Mouse (Mus musculus): Measurements from ENCODE around the gene Serpina12. TPM values are rescaled to one million over a fixed set of nuclear protein-coding genes. Genes with fewer than 3 reads are reported as not detected.
A peak's percentile ranks its signal among the peaks of the same experiment; 100 is the strongest.

Serpina12 gene
- polyA plus RNA-seq (2015; fragmentation: Nextera tagmentation; extraction: Ambion mirVana): 0.31 and 1.4 TPM in 2 replicates

GRCm38 (mm10) chr12:104044343-104044742, at the start of gene Serpina12:
Gene Serpina12 (minus strand): TSS chr12:104044443.
- no peak within 1 kb of the TSS for H3K4me2 ChIP-seq
- no peak within 1 kb of the TSS for H3K27ac ChIP-seq
- no peaks in the 10 kb centered on the region for H3K27me3 ChIP-seq
- WGBS: 88% methylated on average over 7 of the region's 7 CpGs
- H3K9me3 ChIP-seq: no peaks in the 10 kb centered on the region
- no peaks in the 10 kb centered on the region for H3K4me1 ChIP-seq
- no peaks in the 10 kb centered on the region for H3K36me3 ChIP-seq
- H3K4me3 ChIP-seq: no peak within 1 kb of the TSS
- H3K9ac ChIP-seq: no peak within 1 kb of the TSS
- no peak for ATAC-seq (ENCODE audit: insufficient number of reproducible peaks, low FRiP score, low TSS enrichment, low read depth)

DNA sequence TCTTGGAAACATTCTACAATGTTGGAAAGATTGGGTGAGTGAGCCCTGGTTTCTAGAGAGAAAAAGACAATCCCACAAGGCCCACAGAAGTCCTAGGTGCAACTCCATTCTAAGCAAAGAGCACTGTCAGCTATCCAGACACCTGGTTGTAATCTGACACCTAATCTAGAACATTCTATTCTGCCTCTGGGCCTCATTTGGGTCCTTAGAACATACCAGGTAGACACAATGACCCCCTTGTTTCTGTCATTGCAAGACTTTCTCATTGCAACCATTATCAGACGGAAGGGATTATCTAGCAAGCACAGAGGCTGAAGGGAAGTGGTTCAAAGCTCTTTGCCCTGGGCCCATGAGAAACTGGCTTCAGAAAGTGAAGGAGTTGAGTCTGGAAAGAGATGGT, 47.1 kb upstream of the Serpina12 start:
- Histone ChIP-seq H3K36me3 (no peaks in the 10 kb centered on the region), H3K27ac (no peak overlapping the region), H3K4me2 (no peak overlapping the region), H3K9ac (no peak overlapping the region), H3K4me3 (no peak overlapping the region), H3K4me1 (no peaks in the 10 kb centered on the region), H3K9me3 (no peaks in the 10 kb centered on the region), H3K27me3 (no peaks in the 10 kb centered on the region)
- no peak for ATAC-seq (ENCODE audit: insufficient number of reproducible peaks, low FRiP score, low TSS enrichment, low read depth)
- 77% methylated on average over 1 of the region's 1 CpGs for WGBS

- ATAC-seq (ENCODE audit: insufficient number of reproducible peaks, low FRiP score, low TSS enrichment, low read depth): no peak
- Histone ChIP-seq H3K4me2 (no peak overlapping the region), H3K9me3 (no peaks in the 10 kb centered on the region)
These were observed 45.9 kb upstream of the Serpina12 start for GRCm38 (mm10) chr12:104090119-104090518.

GRCm38 (mm10) chr12:104072286-104072685, 28.0 kb upstream of the Serpina12 start:
- H3K4me1 ChIP-seq: no peaks in the 10 kb centered on the region
- H3K27me3 ChIP-seq: 0 out of 2 replicates have a peak, but pooled peaks cover 4% of the 10 kb centered on the region
- H3K27ac ChIP-seq: no peak overlapping the region
- no peaks in the 10 kb centered on the region for H3K36me3 ChIP-seq
- no peak overlapping the region for H3K4me3 ChIP-seq
- 53% methylated on average over 5 of the region's 5 CpGs for WGBS
- no peak for ATAC-seq (ENCODE audit: insufficient number of reproducible peaks, low FRiP score, low TSS enrichment, low read depth)
- no peak overlapping the region for H3K4me2 ChIP-seq
- H3K9me3 ChIP-seq: no peaks in the 10 kb centered on the region
- H3K9ac ChIP-seq: no peak overlapping the region

More at GRCm38 (mm10) chr12:104090119-104090518, 45.9 kb upstream of the Serpina12 start:
- Histone ChIP-seq H3K27ac (no peak overlapping the region), H3K4me1 (no peaks in the 10 kb centered on the region), H3K27me3 (no peaks in the 10 kb centered on the region), H3K4me3 (no peak overlapping the region), H3K9ac (no peak overlapping the region), H3K36me3 (no peaks in the 10 kb centered on the region)
- WGBS: 74% methylated on average over 2 of the region's 2 CpGs

GRCm38 (mm10) chr12:104071708-104072107, 27.5 kb upstream of the Serpina12 start:
- H3K9ac ChIP-seq: no peak overlapping the region
- 48% methylated on average over 1 of the region's 1 CpGs for WGBS

GRCm38 (mm10) chr12:104069620-104070019, 25.4 kb upstream of the Serpina12 start:
- WGBS: 4% methylated on average over 2 of the region's 2 CpGs
- Histone ChIP-seq H3K36me3 (no peaks in the 10 kb centered on the region), H3K9ac (no peak overlapping the region), H3K27ac (no peak overlapping the region), H3K27me3 (no peaks in the 10 kb centered on the region), H3K4me2 (no peak overlapping the region), H3K9me3 (no peaks in the 10 kb centered on the region), H3K4me3 (no peak overlapping the region), H3K4me1 (no peaks in the 10 kb centered on the region)
- ATAC-seq (ENCODE audit: insufficient number of reproducible peaks, low FRiP score, low TSS enrichment, low read depth): no peak

More at GRCm38 (mm10) chr12:104071708-104072107, 27.5 kb upstream of the Serpina12 start:
- ATAC-seq (ENCODE audit: insufficient number of reproducible peaks, low FRiP score, low TSS enrichment, low read depth): no peak
- Histone ChIP-seq H3K27me3 (0 out of 2 replicates have a peak, but pooled peaks cover 4% of the 10 kb centered on the region), H3K4me2 (no peak overlapping the region), H3K36me3 (no peaks in the 10 kb centered on the region), H3K27ac (no peak overlapping the region), H3K4me3 (no peak overlapping the region), H3K4me1 (no peaks in the 10 kb centered on the region), H3K9me3 (no peaks in the 10 kb centered on the region)

GRCm38 (mm10) chr12:104067549-104067948, 23.3 kb upstream of the Serpina12 start:
- ATAC-seq (ENCODE audit: insufficient number of reproducible peaks, low FRiP score, low TSS enrichment, low read depth): no peak
- H3K4me1 ChIP-seq: no peaks in the 10 kb centered on the region
- peak overlapping the region; percentile 14; the same call in 1 of the 2 replicates for H3K4me2 ChIP-seq
- 21% methylated on average over 4 of the region's 4 CpGs for WGBS
- H3K27me3 ChIP-seq: no peaks in the 10 kb centered on the region
- H3K4me3 ChIP-seq: peak overlapping the region; percentile 20
- H3K9ac ChIP-seq: no peak overlapping the region
- H3K36me3 ChIP-seq: no peaks in the 10 kb centered on the region
- H3K9me3 ChIP-seq: no peaks in the 10 kb centered on the region
- no peak overlapping the region for H3K27ac ChIP-seq

GRCm38 (mm10) chr12:104066241-104066640, 22.0 kb upstream of the Serpina12 start:
- Histone ChIP-seq H3K36me3 (no peaks in the 10 kb centered on the region), H3K4me2 (no peak overlapping the region), H3K4me3 (no peak overlapping the region), H3K9me3 (no peaks in the 10 kb centered on the region), H3K9ac (no peak overlapping the region), H3K4me1 (no peaks in the 10 kb centered on the region), H3K27ac (no peak overlapping the region), H3K27me3 (no peaks in the 10 kb centered on the region)
- 31% methylated on average over 8 of the region's 8 CpGs for WGBS
- ATAC-seq (ENCODE audit: insufficient number of reproducible peaks, low FRiP score, low TSS enrichment, low read depth): no peak

DNA sequence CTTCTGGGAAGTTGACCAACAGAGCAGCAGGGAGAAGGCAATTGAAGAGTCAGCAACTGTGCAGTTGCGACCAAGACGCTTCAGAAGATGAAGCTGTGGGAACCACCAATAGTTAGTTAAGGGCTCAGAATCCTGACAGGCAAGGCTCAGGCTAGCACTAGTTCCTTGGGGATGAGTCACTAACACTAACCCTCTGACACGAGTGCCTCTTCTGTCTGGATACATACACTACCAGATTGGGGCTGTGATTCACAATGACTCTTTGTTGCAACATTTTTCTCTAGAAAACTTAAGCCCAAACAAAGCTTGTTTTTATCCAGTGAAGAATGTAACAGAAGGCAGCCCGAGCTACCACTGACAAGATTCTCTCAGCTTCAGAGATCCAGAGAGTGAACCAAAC, 20.8 kb upstream of the Serpina12 start:
- Histone ChIP-seq H3K9ac (no peak overlapping the region), H3K4me1 (no peaks in the 10 kb centered on the region), H3K27ac (no peak overlapping the region), H3K36me3 (no peaks in the 10 kb centered on the region), H3K4me2 (no peak overlapping the region), H3K27me3 (no peaks in the 10 kb centered on the region), H3K9me3 (no peaks in the 10 kb centered on the region), H3K4me3 (no peak overlapping the region)
- ATAC-seq (ENCODE audit: insufficient number of reproducible peaks, low FRiP score, low TSS enrichment, low read depth): no peak
- 74% methylated on average over 4 of the region's 4 CpGs for WGBS

- WGBS: 65% methylated on average over 4 of the region's 4 CpGs
These were observed 20.3 kb upstream of the Serpina12 start for GRCm38 (mm10) chr12:104064532-104064931.

DNA sequence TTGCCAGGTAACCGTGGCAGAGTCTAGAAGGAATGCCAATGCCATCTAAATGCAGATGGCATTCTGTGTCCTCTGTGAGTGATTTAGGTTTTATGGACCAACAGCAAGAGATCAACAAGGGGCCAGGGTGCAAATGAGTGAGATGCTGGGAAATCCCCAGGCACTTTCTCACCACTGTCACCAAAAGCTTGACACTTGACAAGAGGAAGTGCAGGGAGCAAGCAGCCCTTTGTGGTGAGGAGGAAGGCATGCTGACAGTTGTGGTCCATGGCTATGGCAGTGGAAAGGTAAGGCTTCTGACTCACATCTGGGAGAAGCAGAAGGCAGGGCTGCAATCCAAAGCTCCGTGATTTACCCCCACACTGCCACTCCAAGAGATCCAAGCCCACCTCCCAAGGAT, 17.6 kb upstream of the Serpina12 start:
- Histone ChIP-seq H3K4me3 (no peak overlapping the region), H3K27ac (no peak overlapping the region), H3K9ac (no peak overlapping the region), H3K36me3 (no peaks in the 10 kb centered on the region), H3K27me3 (no peaks in the 10 kb centered on the region), H3K4me2 (no peak overlapping the region), H3K4me1 (peaks cover 6% of the 10 kb centered on the region; the same call in 1 of the 2 replicates), H3K9me3 (no peaks in the 10 kb centered on the region)
- 41% methylated on average over 2 of the region's 2 CpGs for WGBS
- ATAC-seq (ENCODE audit: insufficient number of reproducible peaks, low FRiP score, low TSS enrichment, low read depth): no peak

More at GRCm38 (mm10) chr12:104064532-104064931, 20.3 kb upstream of the Serpina12 start:
- Histone ChIP-seq H3K4me1 (no peaks in the 10 kb centered on the region), H3K36me3 (no peaks in the 10 kb centered on the region), H3K9me3 (no peaks in the 10 kb centered on the region), H3K4me3 (no peak overlapping the region), H3K9ac (no peak overlapping the region), H3K4me2 (no peak overlapping the region), H3K27me3 (no peaks in the 10 kb centered on the region), H3K27ac (no peak overlapping the region)
- ATAC-seq (ENCODE audit: insufficient number of reproducible peaks, low FRiP score, low TSS enrichment, low read depth): no peak

- H3K4me2 ChIP-seq: no peak overlapping the region
- no peaks in the 10 kb centered on the region for H3K27me3 ChIP-seq
- 76% methylated on average over 6 of the region's 6 CpGs for WGBS
- no peak overlapping the region for H3K4me3 ChIP-seq
- no peak for ATAC-seq (ENCODE audit: insufficient number of reproducible peaks, low FRiP score, low TSS enrichment, low read depth)
- no peak overlapping the region for H3K9ac ChIP-seq
- H3K27ac ChIP-seq: no peak overlapping the region
- no peaks in the 10 kb centered on the region for H3K36me3 ChIP-seq
- H3K4me1 ChIP-seq: peaks cover 6% of the 10 kb centered on the region; the same call in 1 of the 2 replicates
- H3K9me3 ChIP-seq: no peaks in the 10 kb centered on the region
These were observed 15.9 kb upstream of the Serpina12 start for GRCm38 (mm10) chr12:104060126-104060525.

GRCm38 (mm10) chr12:104057531-104057930, 13.3 kb upstream of the Serpina12 start:
- no peak for ATAC-seq (ENCODE audit: insufficient number of reproducible peaks, low FRiP score, low TSS enrichment, low read depth)
- H3K4me1 ChIP-seq: peaks cover 6% of the 10 kb centered on the region; the same call in 1 of the 2 replicates
- WGBS: 78% methylated on average over 7 of the region's 7 CpGs
- no peaks in the 10 kb centered on the region for H3K9me3 ChIP-seq
- H3K9ac ChIP-seq: no peak overlapping the region
- H3K36me3 ChIP-seq: no peaks in the 10 kb centered on the region
- no peak overlapping the region for H3K27ac ChIP-seq
- no peaks in the 10 kb centered on the region for H3K27me3 ChIP-seq
- no peak overlapping the region for H3K4me2 ChIP-seq
- no peak overlapping the region for H3K4me3 ChIP-seq

All from limb, embryonic 15.5 days (tissue).